Mouse (Mus musculus): ENCODE results near the gene Gna11. TPM values are rescaled to one million over a fixed set of nuclear protein-coding genes. Genes with fewer than 3 reads are reported as not detected.

The Gna11 gene
- polyA plus RNA-seq, 3 experiments from 2014 or later = 26.5 to 29.4 (median 28.7) TPM

- ATAC-seq = no peak
These were observed 60.4 kb downstream of the Gna11 start for GRCm38 (mm10) chr10:81484441-81485059.

GRCm38 (mm10) chr10:81483983-81484382 is 61.0 kb downstream of the Gna11 start:
- ATAC-seq = peak; percentile 31

GRCm38 (mm10) chr10:81482533-81482889 is 62.5 kb downstream of the Gna11 start, which contains the start of gene Celf5:
Celf5 (minus strand) TSS chr10:81482709.
- ATAC-seq = peak; percentile 72

- ATAC-seq = peak; percentile 49
These were observed 63.1 kb downstream of the Gna11 start for GRCm38 (mm10) chr10:81481605-81482532.

Other genes with a start within 250 kb of the Gna11 start
- 1 to 10 TPM; 2.9 to 6.5 (median 4.1) TPM for gene Cactin, start 224.1 kb downstream of the Gna11 start, polyA plus RNA-seq (2017; shearing (Covaris generic))
- gene Tbxa2r, start 216.5 kb downstream of the Gna11 start, polyA plus RNA-seq (2017; shearing (Covaris generic)) = 10 to 100 TPM in 2 of 3 experiments, 1 to 10 TPM in 1; 10.0 to 21.7 (median 17.0) TPM
- under 1 TPM in 1 of 3 experiments, not detected in 2; 0.12 TPM for gene Gipc3, start 201.9 kb downstream of the Gna11 start, polyA plus RNA-seq (2017; shearing (Covaris generic))
- gene Hmg20b, start 194.7 kb downstream of the Gna11 start, polyA plus RNA-seq (2017; shearing (Covaris generic)) = 10 to 100 TPM; 17.1 to 20.4 (median 17.8) TPM
- 1 to 10 TPM; 1.6 to 2.1 (median 1.9) TPM for gene Mfsd12, start 187.7 kb downstream of the Gna11 start, polyA plus RNA-seq (2017; shearing (Covaris generic))
- gene 4930404N11Rik, start 179.4 kb downstream of the Gna11 start, polyA plus RNA-seq (2017; shearing (Covaris generic)) = 1 to 10 TPM in 1 of 3 experiments, under 1 TPM in 2; 0.26 to 1.7 (median 0.96) TPM
- gene Fzr1, start 166.7 kb downstream of the Gna11 start, polyA plus RNA-seq (2017; shearing (Covaris generic)) = 10 to 100 TPM; 10.7 to 27.1 (median 13.4) TPM
- gene Dohh, start 160.8 kb downstream of the Gna11 start, polyA plus RNA-seq (2017; shearing (Covaris generic)) = 10 to 100 TPM in 2 of 3 experiments, 1 to 10 TPM in 1; 9.2 to 17.9 (median 10.9) TPM
- 1 to 10 TPM in 2 of 3 experiments, under 1 TPM in 1; 0.60 to 1.9 (median 1.1) TPM for gene Gm48551, start 160.7 kb downstream of the Gna11 start, polyA plus RNA-seq (2017; shearing (Covaris generic))
- gene Gm48552, start 156.2 kb downstream of the Gna11 start, polyA plus RNA-seq (2017; shearing (Covaris generic)) = 1 to 10 TPM in 1 of 3 experiments, not detected in 2; 3.1 TPM
- gene Smim24, start 152.1 kb downstream of the Gna11 start, polyA plus RNA-seq (2017; shearing (Covaris generic)) = 10 to 100 TPM in 1 of 3 experiments, 1 to 10 TPM in 2; 4.4 to 10.7 (median 9.8) TPM
- 10 to 100 TPM; 13.8 to 17.2 (median 15.0) TPM for gene Nfic, start 89.6 kb downstream of the Gna11 start, polyA plus RNA-seq (2017; shearing (Covaris generic))
- gene Celf5, start 62.5 kb downstream of the Gna11 start, polyA plus RNA-seq (2017; shearing (Covaris generic)) = 1 to 10 TPM; 1.1 to 1.4 (median 1.2) TPM
- gene Ncln, start 48.8 kb downstream of the Gna11 start, polyA plus RNA-seq (2017; shearing (Covaris generic)) = 10 to 100 TPM; 34.3 to 41.1 (median 36.9) TPM
- gene S1pr4, start 45.1 kb downstream of the Gna11 start, polyA plus RNA-seq (2017; shearing (Covaris generic)) = 10 to 100 TPM; 49.1 to 93.2 (median 50.3) TPM
- 100 to 1,000 TPM in 1 of 3 experiments, 10 to 100 TPM in 2; 23.1 to 102 (median 24.3) TPM for gene Gna15, start 21.0 kb downstream of the Gna11 start, polyA plus RNA-seq (2017; shearing (Covaris generic))
- 100 to 1,000 TPM in 2 of 3 experiments, 10 to 100 TPM in 1; 82.5 to 118 (median 109) TPM for gene Aes, start 14.3 kb upstream of the Gna11 start, polyA plus RNA-seq (2017; shearing (Covaris generic))
- gene Tle2, start 29.4 kb upstream of the Gna11 start, polyA plus RNA-seq (2017; shearing (Covaris generic)) = 1 to 10 TPM in 2 of 3 experiments, not detected in 1; 1.4 TPM
- 1 to 10 TPM in 2 of 3 experiments, under 1 TPM in 1; 0.99 to 1.9 (median 1.7) TPM for gene Tle6, start 55.9 kb upstream of the Gna11 start, polyA plus RNA-seq (2017; shearing (Covaris generic))
- gene BC025920, start 61.1 kb upstream of the Gna11 start, polyA plus RNA-seq (2017; shearing (Covaris generic)) = 1 to 10 TPM in 2 of 3 experiments, under 1 TPM in 1; 0.69 to 5.2 (median 4.1) TPM
- 10 to 100 TPM; 23.3 to 26.7 (median 24.3) TPM for gene Sirt6, start 82.6 kb upstream of the Gna11 start, polyA plus RNA-seq (2017; shearing (Covaris generic))
- 1 to 10 TPM in 1 of 3 experiments, under 1 TPM in 2; 0.72 to 1.3 (median 0.90) TPM for gene Ankrd24, start 83.3 kb upstream of the Gna11 start, polyA plus RNA-seq (2017; shearing (Covaris generic))
- gene Gm10778, start 103.9 kb upstream of the Gna11 start, polyA plus RNA-seq (2017; shearing (Covaris generic)) = 1 to 10 TPM; 5.2 to 9.4 (median 9.1) TPM
- 10 to 100 TPM; 17.8 to 23.8 (median 18.4) TPM for gene Zfp433, start 159.6 kb upstream of the Gna11 start, polyA plus RNA-seq (2017; shearing (Covaris generic))
- gene Gm3055, start 226.0 kb upstream of the Gna11 start, polyA plus RNA-seq (2017; shearing (Covaris generic)) = 1 to 10 TPM; 6.9 to 9.1 (median 7.6) TPM

Measured in inflammation-experienced regulatory T-cells, adult 6 months (primary cell).